Mouse (Mus musculus) frontal cortex, postnatal 36 days (tissue): Measurements from ENCODE around the gene D10Jhu81e.
"Not testable (repeated sequence)": the region's sequence is repeated elsewhere in the genome, so short reads cannot be mapped to it uniquely, and the experiment has no call there.

Experiments
- DNase-seq, 2 experiments: peaks; one replicate each; pipeline ENCODE4 v3.0.0; 2022; ENCODE audit warnings: low spot score in 2 of 2

Gene D10Jhu81e

DNA sequence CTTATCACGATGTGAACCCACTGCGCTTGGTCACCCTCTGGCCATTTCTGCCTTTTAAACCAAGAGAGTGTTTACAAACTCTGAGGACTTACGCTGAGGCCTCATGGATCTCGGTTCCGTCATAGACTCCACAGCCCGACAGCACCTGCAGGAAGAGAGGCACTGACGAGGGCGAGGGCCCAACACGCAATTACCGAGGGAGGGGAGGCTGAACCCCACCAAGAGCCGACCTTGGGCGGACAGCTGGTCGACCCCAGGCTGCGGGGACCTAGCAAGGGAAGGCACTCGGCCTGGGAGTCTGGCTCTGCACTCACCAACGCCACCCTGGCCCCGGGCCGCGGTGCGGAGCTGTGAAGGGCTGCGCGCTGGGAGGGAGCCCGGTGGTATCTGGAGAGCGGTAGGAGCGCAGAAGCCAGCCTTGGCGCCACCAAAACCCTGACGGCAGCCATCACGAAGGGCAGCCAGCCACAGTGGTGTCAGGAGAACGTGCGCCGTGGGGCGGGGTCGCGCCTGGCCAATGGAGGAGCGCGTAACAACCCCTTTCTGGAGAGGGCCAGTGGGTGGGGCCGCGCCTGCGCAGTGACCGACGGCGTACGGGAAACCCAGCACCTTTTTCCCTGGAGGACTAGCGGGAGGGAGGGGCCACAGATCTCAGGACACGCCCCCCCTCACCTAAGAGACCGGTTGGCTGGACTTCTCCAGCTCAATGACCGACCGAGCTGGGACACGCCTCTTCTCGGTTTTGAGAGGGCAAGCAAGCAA is at the start of gene D10Jhu81e:
D10Jhu81e (minus strand) TSS at position 502 of the 762 bp plus-strand sequence.
- peak; percentile 99 for DNase-seq

DNA sequence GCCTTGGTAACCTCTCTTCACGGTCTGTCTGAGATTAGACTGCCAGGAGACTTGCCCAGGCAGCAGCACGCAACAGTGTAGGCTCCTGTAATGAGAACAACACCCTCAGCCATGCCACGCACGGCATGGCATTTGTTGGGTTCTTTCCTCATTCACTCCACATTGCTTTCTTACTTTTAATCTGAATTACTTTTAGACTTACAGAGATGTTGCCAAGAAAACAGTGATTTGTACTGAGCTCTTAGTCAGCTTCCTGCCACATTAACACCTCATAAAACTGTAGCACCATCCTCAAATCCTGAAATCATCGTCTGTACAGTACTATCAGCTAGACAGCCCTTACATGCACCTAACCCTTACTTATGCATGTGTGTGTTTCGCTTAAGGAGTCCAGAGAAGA is 49.0 kb upstream of the D10Jhu81e start:
- no peak for DNase-seq

DNA sequence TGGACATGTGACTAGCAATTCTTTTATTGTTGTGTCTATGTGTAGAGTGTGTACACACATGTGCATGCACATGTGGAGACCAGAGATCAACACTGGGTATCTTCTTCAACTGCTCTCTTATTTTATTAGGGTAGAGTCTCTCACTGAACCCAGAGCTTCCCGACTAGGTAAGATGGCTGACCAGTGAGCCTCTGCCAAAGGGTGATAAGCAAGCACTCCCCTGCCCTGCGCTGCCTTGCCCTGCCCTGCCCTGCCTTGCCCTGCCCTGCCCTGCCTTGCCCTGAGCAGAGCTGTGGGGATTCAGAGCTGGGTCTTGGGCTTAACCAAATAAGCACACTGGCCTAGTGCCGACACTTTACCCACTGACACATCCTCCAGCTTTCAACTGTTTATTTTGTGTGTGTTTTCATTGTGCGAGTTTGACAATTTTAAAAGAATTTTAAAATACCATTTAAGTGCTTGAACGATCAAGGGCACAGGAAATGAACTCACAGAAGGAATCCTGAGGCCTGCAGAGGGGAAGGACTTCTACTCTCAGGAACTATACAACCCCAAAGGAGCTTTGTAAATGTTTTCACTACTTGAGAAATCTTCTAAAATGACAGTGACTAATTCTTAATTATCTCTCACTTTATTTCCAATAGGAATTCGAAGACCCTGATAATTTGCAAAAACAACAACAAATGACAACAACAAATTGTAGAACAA is 46.9 kb upstream of the D10Jhu81e start:
- no peak for DNase-seq

DNA sequence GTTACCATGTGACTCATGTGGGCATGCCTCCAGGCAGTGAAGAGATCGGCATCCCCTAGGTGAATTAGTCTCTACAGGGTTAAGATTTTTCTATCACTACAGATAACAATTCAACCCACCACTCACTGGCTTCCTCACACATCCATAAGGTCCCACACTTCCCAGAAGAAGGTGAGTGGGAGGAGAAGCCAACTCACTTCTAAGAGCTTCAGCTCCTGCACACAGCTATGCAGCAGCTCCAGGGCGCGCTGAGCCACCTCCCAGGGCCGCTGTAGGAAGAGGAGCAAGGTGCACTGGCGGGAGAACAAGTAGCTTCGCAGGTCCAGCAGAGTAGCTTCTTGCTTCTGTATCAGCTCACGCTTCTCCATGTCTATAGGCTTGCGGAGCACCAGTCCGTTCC is 44.8 kb upstream of the D10Jhu81e start:
- DNase-seq, result peak in 1 of 2 experiments; percentile 52

DNA sequence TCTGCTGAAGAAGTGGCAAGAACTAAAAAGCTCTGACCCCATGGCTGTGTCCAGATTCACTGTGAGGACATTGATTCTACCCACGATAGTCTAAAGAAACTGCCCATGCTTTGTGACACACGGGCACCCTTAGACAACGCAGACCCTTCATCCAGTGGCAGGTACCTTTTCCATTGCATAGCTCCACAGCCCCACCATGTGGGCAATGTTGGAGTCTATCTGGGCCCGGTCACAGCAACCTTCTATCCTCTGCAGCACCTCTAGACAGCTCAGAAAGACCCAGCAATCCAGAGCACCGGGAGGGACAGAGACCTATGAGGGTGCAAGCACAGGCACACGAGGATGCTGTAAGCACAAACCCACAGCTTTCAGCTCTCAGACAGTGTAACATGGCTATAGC is 41.7 kb upstream of the D10Jhu81e start:
- DNase-seq, result no peak

DNA sequence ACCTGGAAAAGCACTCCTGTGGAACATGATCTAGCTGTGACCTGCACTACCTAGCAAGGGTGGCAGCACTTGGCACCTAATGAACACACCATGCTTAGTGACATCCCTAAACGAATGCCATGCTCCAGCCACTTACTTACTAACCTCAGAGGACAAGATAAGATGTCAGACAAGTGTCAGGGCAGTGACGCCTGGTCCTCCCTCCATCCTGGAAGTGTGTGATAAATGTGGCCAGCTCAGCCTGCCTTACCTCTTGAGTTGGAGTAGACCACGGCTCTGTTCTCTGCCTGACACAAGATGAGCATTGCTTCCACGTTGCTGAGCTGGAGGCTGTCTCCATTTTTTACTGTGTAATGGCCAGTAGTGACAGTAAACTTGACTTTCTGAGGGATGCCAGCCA is 31.6 kb upstream of the D10Jhu81e start:
- no peak for DNase-seq

DNA sequence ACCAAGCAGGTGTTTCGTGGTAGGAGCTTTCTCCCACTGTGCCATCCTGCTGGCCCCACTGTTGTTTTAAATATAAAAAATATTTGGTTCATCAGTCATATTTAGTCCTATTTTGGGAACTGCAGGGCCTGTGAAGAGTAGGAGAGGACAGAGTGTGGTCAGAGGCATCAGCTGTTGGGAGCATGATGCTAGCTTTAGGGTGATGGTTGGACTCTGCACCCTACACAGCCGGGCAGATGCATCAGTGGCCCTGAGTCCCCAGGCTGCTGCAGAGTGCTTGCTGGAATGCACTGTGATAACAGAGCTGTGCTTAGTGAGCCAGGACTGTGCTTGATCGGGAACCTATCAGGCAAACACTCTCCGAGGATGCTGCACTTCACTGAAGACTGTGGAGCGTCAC is 23.4 kb upstream of the D10Jhu81e start:
- DNase-seq, result no peak

DNA sequence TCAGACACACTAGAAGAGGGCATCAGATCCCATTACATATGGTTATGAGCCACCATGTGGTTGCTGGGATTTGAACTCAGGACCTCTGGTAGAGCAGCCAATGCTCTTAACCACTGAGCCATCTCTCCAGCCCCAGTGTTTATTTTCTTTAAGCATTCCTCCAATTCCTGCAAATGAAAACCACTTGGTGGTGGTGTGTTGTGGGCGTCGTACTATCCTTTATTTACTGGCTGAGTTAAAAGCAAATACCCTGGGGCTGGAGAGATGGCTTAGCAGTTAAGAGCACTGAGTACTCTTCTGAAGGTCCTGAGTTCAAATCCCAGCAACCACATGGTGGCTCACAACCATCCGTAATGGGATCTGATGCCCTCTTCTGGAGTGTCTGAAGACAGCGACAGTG is 16.5 kb upstream of the D10Jhu81e start:
- not testable (repeated sequence) for DNase-seq

DNA sequence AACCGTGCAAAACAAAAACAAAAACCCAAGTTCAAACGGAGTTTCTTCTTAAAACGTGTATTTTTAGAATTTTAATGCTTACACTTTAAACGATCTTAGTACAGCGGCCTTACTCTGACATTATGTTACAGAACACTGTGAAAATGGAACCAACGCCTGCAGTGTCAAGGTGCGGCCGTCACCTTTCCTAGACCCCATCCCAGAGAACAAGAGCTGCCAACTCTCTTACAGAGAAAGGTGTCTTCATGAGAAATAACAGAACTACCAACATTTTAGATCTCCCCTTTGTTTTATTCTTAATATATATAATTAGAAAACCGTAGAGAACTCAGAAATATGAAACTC is 15.8 kb upstream of the D10Jhu81e start:
- DNase-seq, result no peak

DNA sequence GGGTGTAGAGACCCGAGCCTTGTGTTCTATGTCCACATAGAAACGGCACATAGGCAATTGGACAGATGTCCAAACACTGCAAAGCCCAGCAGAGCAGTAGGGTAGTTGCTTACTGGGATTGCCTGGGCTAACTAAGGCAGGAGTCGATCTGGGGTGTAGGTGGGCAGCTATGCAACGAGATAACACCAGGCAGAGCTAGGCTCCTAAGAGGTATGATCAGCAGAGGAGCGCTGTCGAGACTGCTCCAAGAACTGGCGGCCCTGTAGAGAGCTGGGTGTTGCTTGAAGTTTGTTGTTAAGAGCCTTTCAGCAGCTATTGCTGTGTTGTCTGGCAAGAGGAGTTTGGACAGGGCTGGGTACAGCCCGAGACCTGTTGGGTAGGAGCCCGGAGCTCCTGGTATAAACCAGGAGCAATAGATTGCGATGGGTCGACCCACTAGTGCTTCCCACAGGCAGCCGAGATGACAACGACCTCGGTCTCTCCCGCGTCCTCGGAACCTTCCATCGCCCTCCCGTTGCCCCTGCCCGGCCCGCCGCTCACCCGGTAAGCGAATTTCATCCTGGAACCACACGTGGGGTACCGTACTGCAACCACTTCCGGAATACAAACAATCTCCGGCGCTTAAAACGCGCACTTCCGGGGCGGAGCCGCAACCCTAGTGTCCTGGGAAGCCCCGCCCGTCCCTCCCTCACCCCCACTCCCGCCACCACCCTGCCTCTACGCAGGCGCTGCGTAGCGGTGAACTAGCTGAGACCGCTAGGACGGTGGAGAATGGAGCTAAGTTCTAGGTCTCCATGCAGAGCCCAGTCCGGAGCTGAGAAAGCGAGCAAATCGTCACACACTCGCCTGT is 15.2 kb upstream of the D10Jhu81e start, which contains the start of gene Pwp2:
Pwp2 (minus strand) TSS at position 619 of the 850 bp plus-strand sequence.
- peak; percentile 89 to 92 for DNase-seq

DNA sequence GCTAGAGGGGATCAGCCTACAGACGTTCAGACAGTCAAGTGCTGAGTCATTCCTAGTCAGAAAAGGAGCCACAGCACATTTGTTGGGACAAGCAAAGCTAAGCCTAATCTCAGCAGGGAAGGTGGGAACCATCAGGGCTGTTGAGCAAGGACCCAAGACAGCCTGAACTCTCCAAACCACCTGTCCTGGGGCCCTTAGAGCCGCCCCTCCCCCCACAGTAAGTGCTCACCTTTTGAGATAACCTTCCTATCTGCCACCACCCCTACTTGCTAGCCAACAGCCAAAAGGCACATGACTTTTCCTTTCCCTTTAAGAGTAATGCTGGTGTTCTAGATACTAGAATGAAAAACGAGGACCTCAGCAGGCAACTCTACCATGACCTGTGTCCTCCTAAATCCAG is 14.0 kb upstream of the D10Jhu81e start:
- DNase-seq, result no peak

DNA sequence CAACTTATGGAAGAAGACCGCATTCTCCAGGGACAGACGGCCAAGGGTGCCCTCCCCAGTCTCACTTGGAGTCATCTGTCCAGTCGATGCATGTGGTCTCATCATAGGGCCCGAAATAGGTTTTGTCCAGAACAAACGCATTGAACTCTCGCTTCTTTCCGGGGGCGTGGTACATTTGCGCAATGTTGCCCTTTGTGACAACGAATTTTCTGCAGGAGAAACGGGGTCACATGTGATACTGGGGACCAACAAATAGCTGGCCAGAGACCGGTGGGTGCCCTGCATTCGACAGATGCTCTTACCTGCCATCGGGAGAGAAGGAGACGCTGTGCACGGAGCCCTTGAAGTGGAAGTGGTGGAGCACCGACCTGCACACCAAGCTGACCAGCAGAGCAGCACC is 12.7 kb upstream of the D10Jhu81e start:
- DNase-seq, result no peak

DNA sequence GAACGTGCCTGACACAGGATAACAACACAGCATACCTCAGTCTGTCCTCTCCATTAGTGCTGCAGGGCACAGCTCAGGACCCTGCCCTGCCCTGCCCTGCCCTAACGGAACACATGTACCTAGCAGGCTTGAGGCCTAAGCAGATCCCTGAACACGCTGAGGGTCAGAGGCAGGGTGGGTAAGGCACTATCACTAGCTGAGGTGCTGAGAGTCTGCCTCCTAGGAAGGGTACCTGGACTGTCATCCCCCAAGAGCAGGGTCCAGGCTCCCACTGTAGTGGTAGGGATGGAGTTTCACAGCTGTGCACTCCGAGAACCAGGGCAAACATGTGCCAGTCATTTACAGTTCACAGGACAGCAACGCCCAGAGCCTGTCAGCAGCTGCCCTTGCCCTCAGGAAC is 4.9 kb upstream of the D10Jhu81e start:
- no peak for DNase-seq

DNA sequence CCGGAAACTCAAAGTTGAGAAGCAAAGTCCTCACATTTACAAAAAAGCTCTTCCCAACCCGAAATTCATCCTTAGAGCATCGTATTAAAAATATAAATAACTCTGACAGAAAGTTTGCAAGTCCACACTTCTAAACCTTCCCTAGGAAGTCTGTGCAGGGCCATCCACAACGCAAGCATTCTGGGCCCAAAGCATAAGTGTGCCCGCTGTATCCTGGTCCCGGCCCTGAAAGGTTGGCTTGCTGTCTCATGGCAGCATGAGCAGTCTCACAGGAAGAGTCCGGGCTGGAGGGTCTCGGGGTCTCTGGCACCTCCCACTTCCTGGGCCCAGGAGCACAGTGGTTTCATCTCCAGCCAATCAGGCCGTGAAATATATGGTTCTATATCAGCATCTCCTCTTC is 2.0 kb upstream of the D10Jhu81e start:
- DNase-seq, result no peak

DNA sequence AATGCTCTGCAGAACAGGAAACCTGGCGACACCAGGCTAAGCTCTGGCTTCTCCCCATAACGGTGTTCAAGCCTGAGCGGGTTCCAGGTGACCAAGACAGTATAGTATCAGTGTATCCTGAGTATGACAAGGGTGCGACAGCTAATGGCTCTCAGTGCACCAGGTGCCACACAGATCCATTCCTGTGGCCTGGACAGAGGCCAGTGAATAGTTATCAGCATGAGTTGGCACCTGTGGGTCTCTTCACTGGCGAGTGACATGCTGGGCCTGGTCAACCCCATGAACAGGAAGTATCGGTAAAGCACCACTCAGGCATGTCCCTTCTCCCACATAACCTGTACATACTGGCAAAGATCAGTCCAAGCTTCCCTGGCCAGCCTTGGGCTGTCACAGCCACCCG is 1.5 kb upstream of the D10Jhu81e start:
- DNase-seq, result no peak

DNA sequence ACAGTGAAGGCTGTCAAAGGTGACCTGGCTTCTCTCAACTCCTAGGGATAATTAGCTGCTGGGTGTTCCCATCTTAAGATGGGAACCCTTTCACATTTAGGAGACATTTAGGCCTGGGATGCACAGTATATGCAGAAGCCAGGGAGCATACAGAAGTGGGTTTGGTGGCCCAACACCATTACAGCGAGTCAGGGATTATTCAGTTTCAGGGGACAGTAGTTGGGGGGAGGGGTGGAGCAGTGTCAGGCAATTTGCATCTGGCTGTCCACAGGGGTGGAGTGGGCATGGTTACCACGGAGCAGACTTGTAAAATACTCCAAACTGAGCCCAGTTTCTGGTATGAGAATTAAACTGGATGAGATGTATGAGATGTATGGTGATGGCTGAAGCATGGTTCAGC is 863 bp upstream of the D10Jhu81e start:
- no peak for DNase-seq

DNA sequence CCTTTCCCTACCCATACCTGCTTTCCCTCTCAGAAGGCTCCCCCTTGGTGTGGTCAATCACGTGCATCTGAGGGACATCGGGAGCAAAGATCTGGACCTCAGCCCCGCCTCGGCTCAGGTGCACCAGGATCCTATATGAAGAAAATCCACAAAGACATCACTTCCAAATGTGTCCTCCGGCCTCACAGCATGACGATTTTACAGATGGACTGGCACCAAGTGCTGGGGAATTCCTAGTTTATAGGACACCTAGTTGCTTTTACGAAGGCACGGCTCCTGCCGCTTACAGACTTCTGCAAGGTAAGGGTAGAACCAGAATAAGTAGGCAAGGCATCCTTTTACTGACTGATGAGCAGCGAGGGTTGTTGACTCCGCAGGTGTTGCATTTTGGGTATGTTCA is 790 bp downstream of the D10Jhu81e start:
- no peak for DNase-seq

DNA sequence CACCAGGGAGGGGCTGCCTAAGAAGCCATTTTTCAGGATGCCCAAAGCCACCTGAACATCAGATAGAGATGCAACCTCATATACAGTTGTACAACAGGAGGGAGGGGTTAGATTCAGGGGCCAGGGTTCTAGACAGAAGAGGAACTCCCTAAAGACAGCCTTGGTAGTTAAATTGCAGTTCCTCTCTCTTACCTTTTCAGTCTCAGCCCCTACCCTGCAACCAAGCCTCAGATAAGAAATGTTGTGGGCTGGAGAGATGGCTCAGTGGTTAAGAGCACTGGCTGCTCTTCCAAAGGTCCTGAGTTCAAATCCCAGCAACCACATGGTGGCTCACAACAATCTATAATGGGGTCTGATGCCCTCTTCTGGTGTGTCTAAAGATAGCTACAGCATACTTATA is 1.8 kb downstream of the D10Jhu81e start:
- DNase-seq, result no peak

DNA sequence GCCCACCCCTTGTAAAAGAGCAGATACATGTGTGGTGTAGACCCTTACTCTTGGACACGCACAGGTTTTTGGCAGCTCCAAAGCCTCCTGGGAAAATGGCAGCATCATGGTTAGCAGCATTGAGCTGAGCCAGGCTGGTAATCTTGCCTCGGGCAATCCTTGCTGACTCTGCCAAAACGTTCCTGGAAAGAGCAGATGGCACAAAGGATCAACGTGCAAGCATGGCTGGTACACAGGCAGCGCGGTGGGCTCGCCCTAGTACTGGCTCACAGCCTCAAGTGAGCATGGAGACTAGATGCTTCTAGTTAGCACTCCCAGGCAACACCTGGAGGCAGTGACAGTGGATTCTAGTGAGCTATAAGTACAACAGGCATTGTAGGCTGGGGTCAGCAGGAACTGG is 2.2 kb downstream of the D10Jhu81e start:
- no peak for DNase-seq

DNA sequence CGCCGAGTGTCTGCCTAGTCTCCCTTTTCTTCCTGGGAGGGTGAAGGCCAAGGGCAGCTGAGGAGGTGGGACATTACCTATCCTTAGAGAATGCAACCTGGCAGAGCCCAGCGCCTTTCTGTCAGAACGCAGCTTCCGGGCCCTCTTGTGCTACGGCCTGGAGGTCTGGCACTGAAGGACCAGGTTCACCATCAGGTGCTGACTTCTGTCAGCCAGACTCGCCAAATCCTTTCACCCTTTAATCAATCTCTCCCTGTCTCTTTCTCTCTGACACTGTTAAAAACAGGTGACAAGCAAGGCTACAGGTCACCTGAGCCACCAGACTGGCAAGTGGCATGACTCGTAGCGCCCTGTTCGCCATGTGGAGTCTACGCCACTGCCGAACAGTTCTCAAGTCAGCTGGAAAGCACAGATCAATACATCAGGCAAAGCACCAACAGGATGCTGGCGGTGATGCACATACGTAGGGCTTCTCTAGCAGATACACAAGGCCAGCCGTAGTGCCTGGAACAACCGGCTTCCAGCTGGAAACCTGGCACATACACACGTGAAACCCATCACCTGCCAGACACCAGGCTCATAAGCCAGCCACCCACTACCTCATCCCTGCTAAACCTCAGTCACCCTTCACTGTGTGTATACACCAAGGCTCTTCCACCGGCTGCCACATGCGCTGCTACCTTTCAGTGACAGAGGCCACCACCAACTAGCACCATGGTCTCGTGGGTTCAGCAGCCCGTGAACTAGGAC is 4.2 kb downstream of the D10Jhu81e start:
- DNase-seq, result no peak

DNA sequence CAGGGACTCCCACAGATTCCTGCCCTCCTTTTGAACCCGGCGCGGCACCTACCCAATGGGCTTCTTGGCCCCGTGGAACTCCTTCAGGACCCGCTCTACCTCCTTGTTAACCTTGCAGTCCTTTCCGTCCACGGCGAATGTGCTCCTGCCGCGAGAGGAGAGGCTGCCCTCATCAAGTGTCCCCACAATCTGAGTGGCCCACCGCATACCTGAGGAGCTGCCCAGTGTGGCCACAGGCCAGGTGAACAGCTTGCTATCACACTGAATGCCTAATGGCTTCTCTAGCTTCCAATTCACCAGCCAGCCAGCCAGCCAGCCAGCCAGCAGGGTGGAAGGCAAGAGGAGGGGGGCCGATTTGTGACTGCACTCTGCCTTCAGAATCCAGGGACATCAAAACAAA is 4.8 kb downstream of the D10Jhu81e start:
- no peak for DNase-seq

DNA sequence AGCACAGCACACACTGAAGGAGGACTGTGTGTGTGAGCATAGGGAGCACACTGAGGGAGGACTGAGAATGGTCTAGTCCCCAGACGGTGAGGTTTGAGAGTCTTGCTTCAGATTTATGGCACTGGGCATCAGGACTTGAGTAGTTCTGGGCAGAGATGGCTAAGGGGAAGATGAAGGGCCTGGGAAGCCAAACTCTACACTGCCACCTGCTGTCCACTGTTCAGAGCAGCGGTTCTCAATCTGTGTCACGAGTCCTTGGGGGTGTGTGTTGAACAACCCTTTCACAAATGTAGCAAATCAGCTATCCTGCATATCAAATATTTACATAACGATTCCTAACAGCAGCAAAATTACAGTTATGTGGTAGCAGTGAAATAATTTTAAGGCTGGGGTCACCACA is 5.7 kb downstream of the D10Jhu81e start:
- peak; percentile 58 to 72 for DNase-seq
